Mouse (Mus musculus) naive thymus-derived CD4-positive, alpha-beta T cell, adult 5 months (primary cell): ENCODE results near the gene Tigd3. TPM values are rescaled to one million over a fixed set of nuclear protein-coding genes. Genes with fewer than 3 reads are reported as not detected.

Experiments used
- polyA plus RNA-seq: library from polyadenylated mRNA; unstranded; fragments of 100-300 nt; shearing (Covaris generic); gene quantifications from one replicate; pipeline ENCODE4 v1.2.1, GENCODE M21; 2017

Tigd3 gene
- polyA plus RNA-seq, result 0.55 TPM

DNA sequence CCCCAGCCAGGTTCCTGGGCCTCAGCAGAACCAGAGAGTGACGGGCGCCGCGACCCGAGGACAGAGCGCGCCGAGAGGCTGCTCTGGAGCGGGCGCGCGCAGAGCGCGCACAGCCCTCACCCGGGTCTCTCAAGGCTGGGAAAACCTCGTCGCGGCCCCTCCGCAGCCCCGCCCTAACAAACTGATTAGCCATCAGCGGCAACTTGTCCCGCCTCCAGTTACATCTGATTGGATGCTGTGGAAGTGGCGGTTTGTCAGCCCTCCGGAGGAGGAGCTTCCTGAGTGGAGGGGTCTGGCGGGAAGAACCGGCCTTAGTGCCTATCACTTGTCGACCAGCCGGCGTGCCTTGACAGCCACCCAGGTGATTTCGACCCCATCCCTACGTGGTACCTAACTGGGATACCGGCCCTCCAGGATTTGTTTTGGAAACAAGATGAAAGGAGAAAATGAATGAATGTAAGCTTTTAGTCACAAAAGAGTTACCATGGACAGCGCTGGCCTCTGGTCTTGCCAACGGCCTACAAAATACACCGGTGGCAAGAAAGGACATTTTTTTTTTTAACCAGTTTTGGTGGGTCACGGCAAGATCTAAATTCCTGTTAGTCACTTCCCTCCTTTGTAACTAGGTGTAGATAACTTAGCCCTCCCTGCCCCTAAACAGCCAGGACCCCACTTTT, at the start of gene Tigd3:
Gene Tigd3 (minus strand): TSS at position 148 of the 677 bp plus-strand sequence.

GRCm38 (mm10) chr19:5924713-5925093, 30.8 kb upstream of the Tigd3 start, which contains the start of gene Cdc42ep2:
TSS of gene Cdc42ep2 (minus strand) at chr19:5924816.

DNA sequence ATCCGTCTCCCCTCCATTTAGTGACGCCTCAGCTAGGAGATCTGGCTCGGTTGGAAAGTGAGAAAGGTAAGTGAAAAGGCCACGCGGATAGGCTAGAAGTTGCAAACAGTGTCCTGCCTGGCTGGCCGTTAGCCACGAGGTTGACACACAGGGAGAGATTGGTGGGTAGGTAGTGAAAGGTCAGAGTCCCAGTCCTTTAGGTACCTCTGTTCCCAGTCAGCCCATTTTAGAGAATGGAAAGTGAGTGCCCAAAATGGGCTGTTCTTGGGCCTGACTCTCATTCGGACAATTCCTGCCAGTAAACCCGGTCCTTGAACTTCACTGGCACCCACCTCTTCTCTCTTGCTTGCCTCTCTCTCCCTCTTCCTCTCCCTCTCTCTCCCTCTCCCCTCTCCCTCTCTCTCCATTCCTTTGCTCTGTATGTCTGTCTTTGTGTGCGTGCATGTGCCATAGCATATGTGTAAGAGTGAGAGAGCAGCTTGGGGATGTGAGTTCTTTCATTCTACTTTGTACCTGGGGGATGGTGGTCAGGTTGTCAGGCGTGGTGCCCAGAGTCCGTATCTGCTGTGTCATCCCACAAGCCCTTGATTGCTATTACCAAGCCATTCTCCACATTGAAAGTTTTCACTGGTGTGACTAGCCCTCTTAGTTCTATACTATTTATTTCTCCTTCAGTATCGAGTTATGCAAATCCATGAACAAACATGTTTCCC, 19.2 kb upstream of the Tigd3 start, which contains the start of gene Dpf2:
Gene Dpf2 (minus strand): TSS at position 4 of the 713 bp plus-strand sequence.

GRCm38 (mm10) chr19:5877618-5878361, 16.2 kb downstream of the Tigd3 start, which contains the start of gene Slc25a45:
TSS of gene Slc25a45 (plus strand) at chr19:5877808.

DNA sequence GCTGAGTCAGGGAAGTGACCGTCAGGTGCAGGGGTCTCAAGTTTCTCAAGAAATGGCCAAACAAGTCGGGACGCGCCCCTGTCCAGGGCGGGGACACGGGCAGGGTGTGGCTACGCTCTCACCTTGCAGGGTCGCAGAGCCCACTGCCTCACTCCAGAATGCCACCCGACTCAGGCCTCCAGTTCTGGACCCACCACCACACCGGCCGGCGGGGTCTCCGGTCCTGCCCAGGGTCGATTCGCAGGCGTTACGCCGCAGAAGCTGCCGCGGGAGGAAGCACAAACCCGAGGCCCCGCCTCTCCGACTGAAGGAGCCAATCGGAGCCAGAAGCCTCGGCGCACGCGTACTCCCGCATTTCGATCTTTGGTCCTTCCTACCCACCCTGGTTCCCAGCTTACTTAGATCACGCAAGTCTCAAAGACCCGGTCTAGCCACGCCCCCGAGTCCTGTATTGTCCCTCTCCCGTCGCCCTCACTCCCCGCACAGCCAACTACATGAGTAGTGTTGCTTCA, 18.9 kb downstream of the Tigd3 start, which contains the start of gene Frmd8:
Gene Frmd8 (minus strand): TSS at position 306 of the 512 bp plus-strand sequence.

Other genes with a start within 250 kb of the Tigd3 start
- gene Sipa1, start 230.4 kb downstream of the Tigd3 start, polyA plus RNA-seq, result 178 TPM
- gene Map3k11, start 205.4 kb downstream of the Tigd3 start, polyA plus RNA-seq, result 53.1 TPM
- gene Pcnx3, start 205.2 kb downstream of the Tigd3 start, polyA plus RNA-seq, result 58.4 TPM
- 0.46 TPM for gene Kcnk7, start 189.8 kb downstream of the Tigd3 start, polyA plus RNA-seq
- gene Ehbp1l1, start 167.8 kb downstream of the Tigd3 start, polyA plus RNA-seq, result 20.2 TPM
- gene Fam89b, start 164.5 kb downstream of the Tigd3 start, polyA plus RNA-seq, result 57.4 TPM
- not detected for gene Ltbp3, start 153.2 kb downstream of the Tigd3 start, polyA plus RNA-seq
- gene Scyl1, start 122.7 kb downstream of the Tigd3 start, polyA plus RNA-seq, result 65.2 TPM
- gene Frmd8, start 18.9 kb downstream of the Tigd3 start, polyA plus RNA-seq, result 168 TPM
- gene Slc25a45, start 16.3 kb downstream of the Tigd3 start, polyA plus RNA-seq, result 15.7 TPM
- gene Dpf2, start 18.9 kb upstream of the Tigd3 start, polyA plus RNA-seq, result 128 TPM
- gene Cdc42ep2, start 30.7 kb upstream of the Tigd3 start, polyA plus RNA-seq, result 0.14 TPM
- gene Pola2, start 70.1 kb upstream of the Tigd3 start, polyA plus RNA-seq, result 51.0 TPM
- gene Slc22a20, start 92.0 kb upstream of the Tigd3 start, polyA plus RNA-seq, result not detected
- gene Capn1, start 121.7 kb upstream of the Tigd3 start, polyA plus RNA-seq, result 53.1 TPM
- 69.3 TPM for gene Syvn1, start 152.4 kb upstream of the Tigd3 start, polyA plus RNA-seq
- 37.0 TPM for gene Mrpl49, start 163.6 kb upstream of the Tigd3 start, polyA plus RNA-seq
- 1,034 TPM for gene Fau, start 163.7 kb upstream of the Tigd3 start, polyA plus RNA-seq
- 20.1 TPM for gene Znhit2, start 167.0 kb upstream of the Tigd3 start, polyA plus RNA-seq
- 15.6 TPM for gene Tm7sf2, start 174.2 kb upstream of the Tigd3 start, polyA plus RNA-seq
- gene Vps51, start 183.1 kb upstream of the Tigd3 start, polyA plus RNA-seq, result 109 TPM
- not detected for gene Tmem262, start 185.9 kb upstream of the Tigd3 start, polyA plus RNA-seq
- gene Gm28374, start 188.1 kb upstream of the Tigd3 start, polyA plus RNA-seq, result 0.80 TPM
- 27.6 TPM for gene Zfpl1, start 190.8 kb upstream of the Tigd3 start, polyA plus RNA-seq
- 0.58 TPM for gene Cdca5, start 190.8 kb upstream of the Tigd3 start, polyA plus RNA-seq
- gene AC131692.1, start 200.3 kb upstream of the Tigd3 start, polyA plus RNA-seq, result not detected
- gene Naaladl1, start 211.6 kb upstream of the Tigd3 start, polyA plus RNA-seq, result not detected
- gene Sac3d1, start 224.5 kb upstream of the Tigd3 start, polyA plus RNA-seq, result 13.0 TPM
- 41.7 TPM for gene Snx15, start 234.2 kb upstream of the Tigd3 start, polyA plus RNA-seq
- not detected for gene Batf2, start 246.8 kb upstream of the Tigd3 start, polyA plus RNA-seq
- gene Arl2, start 247.4 kb upstream of the Tigd3 start, polyA plus RNA-seq, result 23.4 TPM